Mouse (Mus musculus): ENCODE measurements at regions not wholly inside any gene's neighbourhood (a gene's known extent, or its start where the extent isn't known, plus 50 kb on each side); places are given as distances from the start of the nearest gene placed in this dataset.

DNA sequence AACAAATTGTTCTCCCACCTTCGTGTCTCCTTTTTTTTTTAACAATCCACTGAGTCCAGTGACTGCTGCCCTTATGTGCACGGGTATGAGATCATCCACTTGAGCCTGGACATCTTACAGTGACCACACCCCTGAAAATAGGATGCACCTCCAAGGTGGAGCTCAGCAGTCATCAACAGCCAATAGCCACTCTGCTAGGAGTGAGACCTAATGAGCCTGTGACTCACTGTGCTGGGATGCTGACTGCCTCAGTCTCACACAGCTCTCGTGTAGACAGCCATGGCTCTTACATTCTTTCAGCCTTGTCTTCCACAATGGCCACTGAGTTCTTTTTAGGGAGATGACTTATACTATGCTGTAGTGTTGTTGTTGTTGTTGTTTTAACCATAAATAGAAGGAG lies 133.7 kb upstream of the Zfp462 start:
- no peak for TF ChIP-seq POLR2A (IDR thresholded peaks at IDR 0.05; ENCODE audit: insufficient read depth, low read length)
- no peak for TF ChIP-seq CTCF (IDR thresholded peaks at IDR 0.05; ENCODE audit: low read depth, low read length)

Measured in ES-Bruce4 (cell line).